Mouse (Mus musculus): ENCODE results near the gene Ext2.

- TF ChIP-seq CTCF (IDR thresholded peaks at IDR 0.05; ENCODE audit: control insufficient read depth, insufficient read depth, low read length) (no peak), POLR2A (IDR thresholded peaks at IDR 0.05; ENCODE audit: borderline replicate concordance, control insufficient read depth, low read depth, low read length) (no peak)
These were observed 52.5 kb downstream of the Ext2 start for GRCm38 (mm10) chr2:93769875-93770274.

Measured in bone marrow, adult 2 months (tissue).